Mouse (Mus musculus): ENCODE results near the gene Wipf2. TPM values are rescaled to one million over a fixed set of nuclear protein-coding genes. Genes with fewer than 3 reads are reported as not detected.

The Wipf2 gene
- polyA plus RNA-seq, 1 experiment from 2014 or later: 6.3 TPM

DNA sequence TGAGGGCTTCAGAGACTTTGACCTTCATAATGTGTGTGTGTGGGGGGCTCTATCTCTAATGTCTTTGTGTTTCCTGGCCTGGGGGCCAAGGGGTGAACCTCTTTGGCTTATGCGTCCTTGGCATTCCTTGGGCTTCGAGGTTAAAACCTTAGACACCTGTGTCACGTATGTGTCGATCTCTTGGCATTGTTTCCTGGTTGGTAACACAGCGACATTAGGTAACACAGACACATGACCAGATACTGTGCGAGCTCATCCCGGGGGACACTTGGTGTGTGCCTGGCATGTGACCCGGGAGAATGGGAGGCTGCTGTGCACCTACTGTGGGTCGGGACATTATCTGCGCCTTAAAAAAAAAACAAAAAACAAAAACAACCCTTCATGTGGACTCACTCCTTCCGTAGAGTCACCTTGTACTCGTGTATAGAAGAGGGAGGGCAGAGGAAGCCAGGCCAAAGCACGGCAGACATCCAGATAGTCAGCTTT, 90.4 kb downstream of the Wipf2 start:
- H3K27me3 ChIP-seq (ENCODE audit: control insufficient read depth, insufficient read depth, low read length): no peaks in the 10 kb centered on the region
- no peak for DNase-seq (ENCODE audit: low spot score)
- ATAC-seq (ENCODE audit: insufficient number of reproducible peaks, low FRiP score, low TSS enrichment, low read depth): no peak
- no peak overlapping the region for H3K27ac ChIP-seq (replicated peaks; ENCODE audit: low read depth, low read length)
- H3K4me3 ChIP-seq (ENCODE audit: low read depth, low read length): no peak overlapping the region
- peaks cover 41% of the 10 kb centered on the region for H3K4me1 ChIP-seq (ENCODE audit: control insufficient read depth, insufficient read depth, low read length)
- H3K4me2 ChIP-seq (ENCODE audit: low read depth, severe bottlenecking): no peak overlapping the region
- H3K36me3 ChIP-seq (ENCODE audit: control insufficient read depth, insufficient read depth, low read length): peaks cover 11% of the 10 kb centered on the region
- WGBS: 38% methylated on average over 13 of the region's 13 CpGs
- H3K9me3 ChIP-seq (ENCODE audit: control insufficient read depth, low read length): no peaks in the 10 kb centered on the region
- H3K9ac ChIP-seq (ENCODE audit: low read length): no peak overlapping the region

DNA sequence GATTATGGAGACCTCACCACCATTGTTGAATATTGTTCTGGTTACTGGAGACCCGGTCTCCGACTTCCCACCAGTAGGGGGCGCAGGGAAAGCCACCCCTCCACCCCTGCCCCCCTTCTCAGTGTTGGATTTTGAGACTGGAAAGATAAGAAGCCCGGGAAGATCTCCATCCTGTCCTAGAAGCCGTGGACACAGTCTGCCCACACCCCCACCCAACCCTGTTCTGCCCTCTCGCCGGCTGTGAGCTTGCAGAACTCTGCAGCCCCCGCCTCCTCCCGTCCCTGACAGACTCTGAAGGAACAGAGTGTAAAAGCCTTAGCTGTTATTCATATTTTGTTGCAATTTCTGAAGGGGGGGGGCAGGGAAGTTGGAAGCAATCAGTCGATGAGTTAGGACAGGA, 90.9 kb downstream of the Wipf2 start:
- 11% methylated on average over 10 of the region's 10 CpGs for WGBS
- H3K36me3 ChIP-seq (ENCODE audit: control insufficient read depth, insufficient read depth, low read length): peaks cover 11% of the 10 kb centered on the region
- no peak overlapping the region for H3K4me3 ChIP-seq (ENCODE audit: low read depth, low read length)

More for the DNA sequence above, 90.9 kb downstream of the Wipf2 start:
- Histone ChIP-seq H3K27me3 (ENCODE audit: control insufficient read depth, insufficient read depth, low read length) (no peaks in the 10 kb centered on the region), H3K4me2 (ENCODE audit: low read depth, severe bottlenecking) (no peak overlapping the region; the same call in 1 of the 2 replicates), H3K9me3 (ENCODE audit: control insufficient read depth, low read length) (no peaks in the 10 kb centered on the region), H3K4me1 (ENCODE audit: control insufficient read depth, insufficient read depth, low read length) (peaks cover 46% of the 10 kb centered on the region), H3K9ac (ENCODE audit: low read length) (no peak overlapping the region), H3K27ac (replicated peaks; ENCODE audit: low read depth, low read length) (peak overlapping the region; percentile 0; the same call in 1 of the 2 replicates)
- DNase-seq (ENCODE audit: low spot score) (peak; percentile 83), ATAC-seq (ENCODE audit: insufficient number of reproducible peaks, low FRiP score, low TSS enrichment, low read depth) (peak; percentile 33; the same call in 1 of the 2 replicates)

Other genes with a start within 250 kb of the Wipf2 start
- gene Gm12355, start 238.0 kb upstream of the Wipf2 start, polyA plus RNA-seq (2014; fragmentation: Nextera tagmentation; extraction: Ambion mirVana): 0.75 and 0.80 TPM in 2 replicates
- not detected in 2 replicates for gene Gsdma3, start 237.3 kb upstream of the Wipf2 start, polyA plus RNA-seq (2014; fragmentation: Nextera tagmentation; extraction: Ambion mirVana)
- not detected in 2 replicates for gene Gsdma2, start 216.9 kb upstream of the Wipf2 start, polyA plus RNA-seq (2014; fragmentation: Nextera tagmentation; extraction: Ambion mirVana)
- 0.05 TPM in 1 of 2 replicates, not detected in the other for gene Gsdma, start 199.3 kb upstream of the Wipf2 start, polyA plus RNA-seq (2014; fragmentation: Nextera tagmentation; extraction: Ambion mirVana)
- gene Psmd3, start 181.1 kb upstream of the Wipf2 start, polyA plus RNA-seq (2014; fragmentation: Nextera tagmentation; extraction: Ambion mirVana): 180 and 187 TPM in 2 replicates
- 0.11 TPM in 1 of 2 replicates, not detected in the other for gene Csf3, start 162.4 kb upstream of the Wipf2 start, polyA plus RNA-seq (2014; fragmentation: Nextera tagmentation; extraction: Ambion mirVana)
- gene Med24, start 134.2 kb upstream of the Wipf2 start, polyA plus RNA-seq (2014; fragmentation: Nextera tagmentation; extraction: Ambion mirVana): 68.0 and 69.2 TPM in 2 replicates
- gene Thra, start 123.0 kb upstream of the Wipf2 start, polyA plus RNA-seq (2014; fragmentation: Nextera tagmentation; extraction: Ambion mirVana): 16.5 and 17.7 TPM in 2 replicates
- gene Nr1d1, start 88.3 kb upstream of the Wipf2 start, polyA plus RNA-seq (2014; fragmentation: Nextera tagmentation; extraction: Ambion mirVana): 1.0 and 1.1 TPM in 2 replicates
- 24.6 and 25.6 TPM in 2 replicates for gene Msl1, start 68.1 kb upstream of the Wipf2 start, polyA plus RNA-seq (2014; fragmentation: Nextera tagmentation; extraction: Ambion mirVana)
- 44.9 and 51.1 TPM in 2 replicates for gene Casc3, start 58.7 kb upstream of the Wipf2 start, polyA plus RNA-seq (2014; fragmentation: Nextera tagmentation; extraction: Ambion mirVana)
- 2.2 and 2.8 TPM in 2 replicates for gene Rapgefl1, start 26.9 kb upstream of the Wipf2 start, polyA plus RNA-seq (2014; fragmentation: Nextera tagmentation; extraction: Ambion mirVana)
- gene Cdc6, start 44.2 kb downstream of the Wipf2 start, polyA plus RNA-seq (2014; fragmentation: Nextera tagmentation; extraction: Ambion mirVana): 58.7 and 63.4 TPM in 2 replicates
- 46.7 and 48.7 TPM in 2 replicates for gene Rara, start 64.2 kb downstream of the Wipf2 start, polyA plus RNA-seq (2014; fragmentation: Nextera tagmentation; extraction: Ambion mirVana)
- 0.40 TPM in 1 of 2 replicates, not detected in the other for gene Gjd3, start 119.4 kb downstream of the Wipf2 start, polyA plus RNA-seq (2014; fragmentation: Nextera tagmentation; extraction: Ambion mirVana)
- 422 and 448 TPM in 2 replicates for gene Top2a, start 160.6 kb downstream of the Wipf2 start, polyA plus RNA-seq (2014; fragmentation: Nextera tagmentation; extraction: Ambion mirVana)
- 799 and 884 TPM in 2 replicates for gene Igfbp4, start 177.6 kb downstream of the Wipf2 start, polyA plus RNA-seq (2014; fragmentation: Nextera tagmentation; extraction: Ambion mirVana)
- 1.2 and 1.6 TPM in 2 replicates for gene Tns4, start 225.7 kb downstream of the Wipf2 start, polyA plus RNA-seq (2014; fragmentation: Nextera tagmentation; extraction: Ambion mirVana)

All from limb, embryonic 11.5 days (tissue).